Mouse (Mus musculus) thymus, adult 2 months (tissue): ENCODE data around the gene Fam241a.

Experiments used
- CTCF ChIP-seq: fragments of 200-500 bp; IDR thresholded peaks from 2 replicates; pipeline ENCODE4 v1.5.1; 2012; ENCODE audit warnings: mild to moderate bottlenecking, control low read depth, low read length, moderate library complexity, borderline replicate concordance; ENCODE audit not compliant: control insufficient read depth, poor library complexity, insufficient read depth; ENCODE audit errors: extremely low read depth
- POLR2A ChIP-seq: fragments of 200-500 bp; IDR thresholded peaks from 2 replicates; pipeline ENCODE4 v1.6.1; 2012; ENCODE audit warnings: mild to moderate bottlenecking, low read length, control low read depth, moderate library complexity; ENCODE audit not compliant: control insufficient read depth, poor library complexity, insufficient read depth; ENCODE audit errors: extremely low read depth

DNA sequence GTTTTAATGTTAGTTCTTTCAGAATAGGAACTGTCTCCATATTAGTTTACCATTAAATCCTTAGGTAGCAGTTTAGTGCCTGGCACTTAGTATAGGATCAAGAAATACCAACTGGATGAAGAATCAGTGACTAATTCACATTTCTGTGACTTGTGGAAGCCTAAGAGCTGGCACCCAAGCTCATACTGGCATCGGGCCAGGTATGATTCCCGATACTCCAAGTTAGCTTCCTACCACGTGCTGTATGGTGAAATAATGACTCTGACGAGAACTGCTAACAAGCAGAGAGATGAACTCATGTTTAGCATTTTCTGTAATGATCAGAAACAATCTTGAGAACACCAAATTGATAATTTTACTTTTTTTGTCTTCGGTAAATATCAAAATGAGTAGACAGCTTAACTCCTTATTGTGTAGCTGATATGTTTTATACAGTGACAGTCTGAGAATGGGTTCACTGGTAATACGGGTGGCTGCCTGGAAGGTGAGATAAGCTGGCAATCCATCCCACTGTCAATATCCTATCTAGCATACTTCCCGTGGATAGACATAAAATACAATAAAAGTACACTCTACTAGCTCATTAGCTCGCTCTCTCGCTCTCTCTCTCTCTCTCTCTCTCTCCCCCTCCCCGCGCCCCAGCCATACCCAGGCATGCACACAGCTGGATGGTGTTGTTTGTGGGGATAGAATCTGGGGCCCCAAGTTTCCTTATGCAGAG is 47.9 kb downstream of the Fam241a start:
- TF ChIP-seq CTCF (no peak), POLR2A (no peak)
